Mouse (Mus musculus) heart, postnatal 0 days (tissue): ENCODE measurements around the gene Slc29a1.

Experiments used
- CTCF ChIP-seq: IDR thresholded peaks from 2 replicates; pipeline ENCODE4 v1.5.1; 2016; ENCODE audit warnings: antibody characterized with exemption, control low read depth, low read depth
- EP300 ChIP-seq: IDR thresholded peaks from 2 replicates; pipeline ENCODE4 v1.6.1; 2016; ENCODE audit warnings: antibody characterized with exemption, low read depth

DNA sequence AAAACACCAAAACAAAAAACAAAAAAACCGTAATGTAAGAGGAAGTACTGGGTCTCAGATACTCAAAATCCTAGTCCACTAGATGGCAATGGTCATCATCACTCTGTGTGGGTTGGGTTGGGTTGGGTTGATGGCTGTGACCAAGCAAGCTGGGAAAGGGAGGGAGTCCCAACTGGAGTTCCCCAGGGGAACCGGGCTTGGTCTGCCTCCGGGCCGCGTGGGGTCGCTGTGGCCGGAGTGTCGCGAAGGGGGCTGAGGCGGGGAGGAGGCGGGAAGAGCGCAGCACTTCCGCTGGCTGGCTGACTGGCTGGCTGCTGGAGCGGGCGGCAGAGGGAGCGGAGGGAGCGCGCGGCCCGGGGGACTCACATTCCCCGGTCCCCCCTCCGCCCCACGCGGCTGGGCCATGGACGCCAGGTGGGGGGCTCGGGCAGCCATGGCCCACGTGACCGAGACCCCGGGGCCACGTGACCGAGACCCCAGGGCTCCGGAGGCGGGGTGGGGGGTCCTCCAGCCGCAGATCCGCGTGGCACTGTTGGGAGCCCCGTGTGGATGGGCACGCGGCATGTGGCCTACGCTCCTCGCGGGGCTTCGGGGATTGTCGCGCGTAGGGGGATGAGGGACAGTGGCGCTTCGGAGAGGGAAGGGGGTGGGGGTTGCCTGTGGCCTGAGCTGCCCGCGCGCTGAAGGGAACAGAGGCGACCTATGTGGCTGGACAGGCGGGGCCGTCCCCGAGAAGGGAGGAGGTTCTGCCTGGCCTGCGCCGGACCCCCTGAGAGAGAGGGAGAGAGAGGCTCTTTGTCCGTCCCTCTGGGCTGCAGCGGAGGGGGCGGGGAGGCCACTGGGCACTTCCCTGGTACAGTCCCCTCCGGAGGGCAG, 35.5 kb downstream of the Slc29a1 start, which contains the start of gene Slc35b2:
- TF ChIP-seq EP300, result peak; percentile 67; the same call in 1 of the 2 replicates
- peak; percentile 97 for TF ChIP-seq CTCF
